ENCODE assay signal across 8 mouse cellular contexts in the genomic region with DNA sequence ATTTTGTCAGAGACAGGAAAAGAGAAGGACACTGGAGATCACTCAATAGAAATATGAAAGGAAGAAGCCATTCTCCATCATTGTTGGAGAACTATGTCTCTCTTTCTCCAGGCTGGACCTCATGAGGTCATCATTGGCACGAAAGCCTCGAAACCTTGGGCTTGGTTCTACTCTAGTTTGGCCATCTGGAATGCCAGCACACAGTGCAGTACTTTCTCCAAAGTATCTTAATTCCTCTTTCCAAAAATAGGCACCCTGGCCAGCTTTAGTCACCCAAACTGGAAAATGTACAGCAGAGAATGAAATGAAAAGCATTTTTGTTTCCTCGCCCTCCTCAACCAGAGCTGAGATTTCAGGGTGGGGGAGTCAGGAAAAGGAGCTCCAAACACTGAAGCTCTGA.
A peak's percentile ranks its signal among the peaks of the same experiment; 100 is the strongest.
DNase-seq lines count a peak whose midpoint lies in the region; TF ChIP-seq lines count a peak whose summit lies in the region.

No protein-coding gene starts in this region.

- no peak for TF ChIP-seq CTCF in embryonic fibroblast, embryonic 13.5 days (IDR thresholded peaks at IDR 0.05; ENCODE audit: borderline replicate concordance, insufficient read depth, low read length)

- DNase-seq in gastrocnemius, adult 18-20 months (ENCODE audit: low spot score): peak; percentile 51
- DNase-seq in gastrocnemius, postnatal 10 days: no peak
- peak; percentile 89 for DNase-seq in Muller cell, postnatal 12 days (ENCODE audit: inconsistent ontology term)
- no peak for DNase-seq in hindbrain, embryonic 10.5 days (ENCODE audit: low spot score)
- no peak for DNase-seq in spleen, adult 18-20 months
- no peak for DNase-seq in embryo, embryonic 11 days
- DNase-seq in yolk sac, embryonic 10.5 days (ENCODE audit: low spot score): no peak

- H3K4me3 ChIP-seq in embryonic fibroblast, embryonic 13.5 days (ENCODE audit: insufficient read depth, low read length): no peak overlapping the region
- H3K4me3 ChIP-seq in hindbrain, embryonic 10.5 days: no peak overlapping the region

- no peaks in the 10 kb centered on the region for H3K4me1 ChIP-seq in embryonic fibroblast, embryonic 13.5 days (ENCODE audit: control insufficient read depth, insufficient read depth, low read length)
- H3K4me1 ChIP-seq in hindbrain, embryonic 10.5 days (replicated peaks): peaks cover 51% of the 10 kb centered on the region

- 86% methylated on average over 3 of the region's 3 CpGs for WGBS in hindbrain, embryonic 10.5 days

- 0 out of 2 replicates have a peak, but pooled peaks cover 6% of the 10 kb centered on the region for H3K27me3 ChIP-seq in hindbrain, embryonic 10.5 days (ENCODE audit: insufficient read depth, poor library complexity, severe bottlenecking)

- peak overlapping the region; percentile 89 for H3K27ac ChIP-seq in embryonic fibroblast, embryonic 13.5 days (ENCODE audit: insufficient read depth, low read length)
- H3K27ac ChIP-seq in hindbrain, embryonic 10.5 days: peak overlapping the region; percentile 25; the same call in 1 of the 2 replicates

- no peak for TF ChIP-seq POLR2A in embryonic fibroblast, embryonic 13.5 days (IDR thresholded peaks at IDR 0.05; ENCODE audit: low read depth, low read length)

- no peaks in the 10 kb centered on the region for H3K9me3 ChIP-seq in hindbrain, embryonic 10.5 days

- no peaks in the 10 kb centered on the region for H3K36me3 ChIP-seq in hindbrain, embryonic 10.5 days

Comparison
In these comparisons a context has a peak if more than half of its experiments do, and no peak if none do; other contexts are left out.
1. DNase-seq: peak in gastrocnemius, adult 18-20 months (single experiment) and Muller cell, postnatal 12 days (single experiment); none in gastrocnemius, postnatal 10 days (single experiment), hindbrain, embryonic 10.5 days (single experiment), spleen, adult 18-20 months (0 of 2), embryo, embryonic 11 days (single experiment) and yolk sac, embryonic 10.5 days (single experiment).